Mouse (Mus musculus): ENCODE measurements at regions not wholly inside any gene's neighbourhood (a gene's known extent, or its start where the extent isn't known, plus 50 kb on each side); places are given as distances from the start of the nearest gene placed in this dataset.

DNA sequence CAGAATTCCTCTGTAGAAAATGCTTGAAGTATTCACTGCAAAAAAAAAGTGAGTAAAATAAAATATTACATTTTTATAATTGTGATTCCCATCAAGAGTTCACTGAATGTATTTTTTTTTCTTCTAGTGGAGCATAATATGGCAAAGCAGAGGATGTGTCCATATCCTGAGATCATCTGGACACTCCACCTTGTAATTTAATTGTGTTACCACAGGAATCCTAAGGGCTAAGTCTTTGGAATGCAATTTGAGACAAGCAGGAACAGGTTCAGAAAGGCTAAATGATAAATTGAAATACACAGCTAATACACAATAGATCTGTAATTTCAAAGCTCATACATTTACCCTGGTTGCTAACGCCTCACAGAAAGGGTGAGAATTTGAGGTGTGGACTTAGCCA is 235.7 kb upstream of the Cxxc4 start:
- TF ChIP-seq POLR2A (IDR thresholded peaks at IDR 0.05; ENCODE audit: borderline replicate concordance, control insufficient read depth, low read depth, low read length) (no peak), CTCF (IDR thresholded peaks at IDR 0.05; ENCODE audit: control insufficient read depth, insufficient read depth, low read length) (no peak)
- Histone ChIP-seq H3K27ac (ENCODE audit: control insufficient read depth, insufficient read depth, low read depth, low read length, poor library complexity) (no peak overlapping the region), H3K4me3 (replicated peaks; ENCODE audit: control insufficient read depth, low read depth, low read length) (no peak overlapping the region), H3K4me1 (ENCODE audit: control insufficient read depth, insufficient read depth, low read length) (no peaks in the 10 kb centered on the region)
- 84% methylated on average over 1 of the region's 1 CpGs for WGBS

DNA sequence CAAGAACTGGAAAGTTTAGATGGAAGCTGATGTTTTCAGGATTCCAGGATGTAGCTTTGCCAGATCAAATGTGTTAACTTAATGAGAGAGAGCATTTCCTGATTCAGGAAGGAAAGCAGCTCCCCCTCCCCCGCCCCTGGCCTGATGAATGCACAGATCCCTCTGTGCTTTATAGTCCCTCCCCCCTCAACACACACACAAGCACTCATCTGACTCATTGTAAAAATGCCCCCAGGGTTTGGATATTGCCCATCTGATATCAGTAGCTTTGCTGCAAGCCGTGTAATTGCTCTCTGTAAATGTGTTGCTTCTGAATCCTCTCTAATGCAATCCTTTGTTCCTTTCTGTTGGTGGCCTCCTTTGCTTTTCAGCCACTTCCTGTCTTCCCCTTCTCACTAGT is 221.5 kb upstream of the Cxxc4 start:
- 80% methylated on average over 2 of the region's 2 CpGs for WGBS
- Histone ChIP-seq H3K27ac (ENCODE audit: control insufficient read depth, insufficient read depth, low read depth, low read length, poor library complexity) (no peak overlapping the region), H3K4me3 (replicated peaks; ENCODE audit: control insufficient read depth, low read depth, low read length) (no peak overlapping the region), H3K4me1 (ENCODE audit: control insufficient read depth, insufficient read depth, low read length) (no peaks in the 10 kb centered on the region)
- TF ChIP-seq POLR2A (IDR thresholded peaks at IDR 0.05; ENCODE audit: borderline replicate concordance, control insufficient read depth, low read depth, low read length) (no peak), CTCF (IDR thresholded peaks at IDR 0.05; ENCODE audit: control insufficient read depth, insufficient read depth, low read length) (no peak)

DNA sequence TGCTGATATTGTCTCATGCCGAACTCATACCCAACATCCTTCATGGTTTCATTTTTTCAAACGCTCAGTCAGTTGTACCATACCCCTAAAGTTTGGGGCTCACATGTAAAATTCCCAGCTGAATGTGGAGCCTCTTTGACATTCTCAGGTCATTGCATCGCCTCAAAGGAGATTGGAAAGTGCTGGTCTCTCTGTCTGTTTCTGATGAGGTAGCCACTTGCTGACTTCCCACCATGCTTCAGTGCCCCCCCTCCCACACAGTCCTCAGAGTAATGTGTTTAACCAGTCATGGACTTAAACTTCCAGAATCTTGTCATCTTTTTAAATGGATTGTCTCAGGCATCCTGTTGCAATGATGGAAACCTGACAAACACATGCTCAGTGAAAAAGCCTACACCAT is 220.9 kb upstream of the Cxxc4 start:
- TF ChIP-seq POLR2A (IDR thresholded peaks at IDR 0.05; ENCODE audit: borderline replicate concordance, control insufficient read depth, low read depth, low read length): no peak
- no peak for TF ChIP-seq CTCF (IDR thresholded peaks at IDR 0.05; ENCODE audit: control insufficient read depth, insufficient read depth, low read length)
- WGBS: 83% methylated on average over 3 of the region's 3 CpGs
- H3K27ac ChIP-seq (ENCODE audit: control insufficient read depth, insufficient read depth, low read depth, low read length, poor library complexity): no peak overlapping the region
- no peak overlapping the region for H3K4me3 ChIP-seq (replicated peaks; ENCODE audit: control insufficient read depth, low read depth, low read length)
- H3K4me1 ChIP-seq (ENCODE audit: control insufficient read depth, insufficient read depth, low read length): no peaks in the 10 kb centered on the region

DNA sequence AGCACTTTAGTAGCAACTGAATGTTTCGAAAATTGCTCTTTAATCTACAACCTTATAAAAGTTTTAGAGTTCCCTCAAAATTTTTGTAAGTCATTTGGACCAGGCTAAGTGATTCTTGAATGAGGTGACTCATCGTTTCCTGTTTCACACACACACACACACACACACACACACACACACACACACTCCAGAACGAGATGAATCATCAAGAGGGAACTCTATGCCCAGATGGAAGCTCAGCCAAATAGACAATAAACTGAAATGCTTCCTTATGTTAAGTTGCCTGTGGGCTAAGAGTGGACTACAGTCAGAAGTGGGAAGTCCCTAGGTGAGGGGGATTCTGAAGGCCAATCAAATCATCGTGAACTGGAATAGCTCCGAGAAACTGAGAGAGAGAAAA is 202.4 kb upstream of the Cxxc4 start:
- TF ChIP-seq POLR2A (IDR thresholded peaks at IDR 0.05; ENCODE audit: borderline replicate concordance, control insufficient read depth, low read depth, low read length): no peak
- no peak for TF ChIP-seq CTCF (IDR thresholded peaks at IDR 0.05; ENCODE audit: control insufficient read depth, insufficient read depth, low read length)
- 52% methylated on average over 5 of the region's 5 CpGs for WGBS
- Histone ChIP-seq H3K27ac (ENCODE audit: control insufficient read depth, insufficient read depth, low read depth, low read length, poor library complexity) (no peak overlapping the region), H3K4me3 (replicated peaks; ENCODE audit: control insufficient read depth, low read depth, low read length) (no peak overlapping the region), H3K4me1 (ENCODE audit: control insufficient read depth, insufficient read depth, low read length) (no peaks in the 10 kb centered on the region)

DNA sequence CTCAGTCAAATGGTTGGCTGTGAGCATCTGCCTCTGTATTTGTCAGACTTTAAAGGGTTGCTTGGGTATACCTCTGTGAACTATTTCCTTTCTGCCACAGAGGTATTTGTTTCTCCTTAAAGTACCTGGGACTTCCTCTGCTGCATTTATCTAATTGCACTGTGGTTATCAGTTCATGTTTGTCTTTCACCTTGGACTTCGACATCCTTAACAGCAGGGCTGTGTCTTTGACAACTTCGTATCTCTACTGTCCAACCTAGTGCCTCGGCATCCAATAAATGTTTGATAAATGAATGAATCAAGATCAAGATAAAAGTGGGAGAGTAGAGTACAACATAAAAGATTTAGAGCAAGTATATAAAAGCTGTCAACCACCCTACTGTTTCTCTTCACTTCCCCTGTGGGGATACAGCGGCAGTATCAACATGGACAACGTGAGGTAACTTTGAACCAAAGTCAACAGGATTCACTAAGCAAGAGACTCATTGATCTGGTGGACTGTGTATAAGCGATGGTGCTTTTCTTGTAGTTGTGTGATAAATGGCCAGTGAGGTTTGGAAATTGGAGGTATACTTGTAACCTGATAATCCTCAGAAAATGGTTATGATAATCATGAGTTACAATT is 199.9 kb upstream of the Cxxc4 start:
- WGBS: 84% methylated on average over 6 of the region's 6 CpGs

DNA sequence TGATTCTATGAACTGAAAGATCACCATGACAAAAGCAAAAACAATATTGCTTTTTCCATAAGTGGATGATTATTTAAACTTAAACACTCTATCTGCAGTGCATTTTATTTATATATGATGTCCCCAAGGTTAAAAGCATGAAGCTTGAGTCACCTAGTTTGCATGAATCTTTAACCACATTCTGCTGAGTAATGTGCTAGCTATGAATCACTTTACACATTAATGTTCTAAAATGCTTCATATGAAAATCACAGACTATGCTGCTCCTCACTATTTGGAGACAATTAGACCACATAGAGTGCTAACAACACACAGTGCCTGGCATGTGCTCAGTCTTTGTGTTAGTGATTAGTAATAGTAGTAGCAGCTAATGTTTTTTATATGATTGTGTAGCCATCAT is 185.6 kb upstream of the Cxxc4 start:
- Histone ChIP-seq H3K4me3 (replicated peaks; ENCODE audit: control insufficient read depth, low read depth, low read length) (no peak overlapping the region), H3K4me1 (ENCODE audit: control insufficient read depth, insufficient read depth, low read length) (no peaks in the 10 kb centered on the region), H3K27ac (ENCODE audit: control insufficient read depth, insufficient read depth, low read depth, low read length, poor library complexity) (no peak overlapping the region)
- TF ChIP-seq CTCF (IDR thresholded peaks at IDR 0.05; ENCODE audit: control insufficient read depth, insufficient read depth, low read length): no peak
- no peak for TF ChIP-seq POLR2A (IDR thresholded peaks at IDR 0.05; ENCODE audit: borderline replicate concordance, control insufficient read depth, low read depth, low read length)

More for the DNA sequence above, 199.9 kb upstream of the Cxxc4 start:
- TF ChIP-seq CTCF (IDR thresholded peaks at IDR 0.05; ENCODE audit: control insufficient read depth, insufficient read depth, low read length): no peak
- TF ChIP-seq POLR2A (IDR thresholded peaks at IDR 0.05; ENCODE audit: borderline replicate concordance, control insufficient read depth, low read depth, low read length): no peak
- Histone ChIP-seq H3K27ac (ENCODE audit: control insufficient read depth, insufficient read depth, low read depth, low read length, poor library complexity) (no peak overlapping the region), H3K4me3 (replicated peaks; ENCODE audit: control insufficient read depth, low read depth, low read length) (no peak overlapping the region), H3K4me1 (ENCODE audit: control insufficient read depth, insufficient read depth, low read length) (no peaks in the 10 kb centered on the region)

DNA sequence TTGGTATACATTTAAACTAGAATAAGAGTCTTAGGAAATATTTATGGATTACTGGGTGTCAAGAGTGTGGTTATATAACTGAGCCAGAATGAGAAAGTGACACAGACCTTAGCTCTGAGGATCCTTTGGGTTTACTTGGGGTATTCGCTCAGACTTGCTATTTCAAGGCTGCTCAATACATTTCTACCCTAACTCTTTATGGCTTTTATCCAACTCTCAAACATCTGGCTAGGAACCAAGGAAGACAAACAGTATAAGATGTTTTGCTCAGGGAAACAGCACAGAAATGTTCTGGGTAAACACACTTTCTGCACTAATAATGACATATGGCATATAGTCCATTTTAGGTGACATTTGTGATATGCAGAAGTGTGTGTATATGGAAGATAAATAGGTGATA is 153.8 kb upstream of the Cxxc4 start:
- no peak for TF ChIP-seq POLR2A (IDR thresholded peaks at IDR 0.05; ENCODE audit: borderline replicate concordance, control insufficient read depth, low read depth, low read length)
- no peak for TF ChIP-seq CTCF (IDR thresholded peaks at IDR 0.05; ENCODE audit: control insufficient read depth, insufficient read depth, low read length)
- Histone ChIP-seq H3K27ac (ENCODE audit: control insufficient read depth, insufficient read depth, low read depth, low read length, poor library complexity) (no peak overlapping the region), H3K4me1 (ENCODE audit: control insufficient read depth, insufficient read depth, low read length) (no peaks in the 10 kb centered on the region), H3K4me3 (replicated peaks; ENCODE audit: control insufficient read depth, low read depth, low read length) (no peak overlapping the region)
- WGBS: 83% methylated on average over 1 of the region's 1 CpGs

DNA sequence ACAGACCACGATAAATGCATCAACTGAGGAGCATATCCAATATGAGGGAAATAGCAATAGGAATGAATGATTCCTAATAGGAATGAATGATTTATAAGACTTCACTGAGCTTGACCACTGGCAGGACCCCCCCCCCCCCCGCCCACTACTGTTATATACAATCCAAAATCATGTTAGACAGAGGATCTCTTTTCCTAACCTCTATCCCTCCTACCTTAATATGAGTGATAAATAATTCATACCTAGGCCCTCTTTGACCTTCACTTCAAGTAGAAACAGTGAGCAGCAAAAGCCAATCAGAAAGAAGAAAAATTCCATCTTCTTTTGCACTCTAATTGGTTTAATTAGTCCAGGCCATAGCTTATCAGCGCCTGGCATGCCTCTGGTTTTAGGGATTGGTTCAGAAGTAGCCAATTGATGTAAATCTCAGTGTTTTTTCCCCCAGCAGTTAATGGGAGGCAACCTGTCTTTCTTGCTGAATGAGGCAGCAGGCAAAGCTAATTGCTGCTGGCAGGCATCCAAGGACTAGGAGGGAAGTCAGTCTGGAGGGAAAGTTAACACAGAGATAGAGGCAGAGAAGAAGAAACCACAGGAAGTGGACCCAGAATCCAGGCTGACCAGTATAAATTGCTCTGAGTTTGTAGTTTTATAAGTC is 136.7 kb upstream of the Cxxc4 start:
- Histone ChIP-seq H3K4me3 (replicated peaks; ENCODE audit: control insufficient read depth, low read depth, low read length) (no peak overlapping the region), H3K27ac (ENCODE audit: control insufficient read depth, insufficient read depth, low read depth, low read length, poor library complexity) (no peak overlapping the region), H3K4me1 (ENCODE audit: control insufficient read depth, insufficient read depth, low read length) (no peaks in the 10 kb centered on the region)
- whole genome bisulfite sequencing: 60% methylated on average over 3 of the region's 3 CpGs
- no peak for TF ChIP-seq POLR2A (IDR thresholded peaks at IDR 0.05; ENCODE audit: borderline replicate concordance, control insufficient read depth, low read depth, low read length)

Measured in bone marrow, adult 2 months (tissue).